Mouse (Mus musculus) thymus, postnatal 14 days (tissue): Measurements from ENCODE around the gene Gm8082.
"Not testable (repeated sequence)": the region's sequence is repeated elsewhere in the genome, so short reads cannot be mapped to it uniquely, and the experiment has no call there.

Source experiments
- DNase-seq: peaks from one replicate; pipeline ENCODE4 v3.0.0; 2021

The Gm8082 gene

GRCm38 (mm10) chr14:42993524-42993923 lies at the start of gene Gm8082:
TSS of gene Gm8082 (minus strand) at chr14:42993624.
- not testable (repeated sequence) for DNase-seq

GRCm38 (mm10) chr14:43015528-43015927 lies 22.1 kb upstream of the Gm8082 start, which contains the start of gene Gm10376:
TSS of gene Gm10376 (minus strand) at chr14:43015628.
- DNase-seq, result not testable (repeated sequence)
